Mouse (Mus musculus) lung, embryonic 15.5 days (tissue): ENCODE results near the gene Sar1a. TPM values are rescaled to one million over a fixed set of nuclear protein-coding genes. Genes with fewer than 3 reads are reported as not detected.

ENCODE experiments used
- ATAC-seq: fragments of 200-750 bp; cut with Nextera tagmentation; 2 replicates; pipeline ENCODE4 v1.8.0; 2017; ENCODE audit warnings: moderate number of reproducible peaks, borderline replicate concordance; ENCODE audit not compliant: low FRiP score, low TSS enrichment; ENCODE audit errors: extremely low read depth
- H3K27ac ChIP-seq: fragments of 300-500 bp; sonication (generic); 2 replicates; pipeline ENCODE4 v1.5.1; 2015; ENCODE audit warnings: moderate library complexity, mild to moderate bottlenecking, inconsistent platforms
- H3K27me3 ChIP-seq: fragments of 300-500 bp; sonication (generic); 2 replicates; pipeline ENCODE4 v1.6.1; 2015; ENCODE audit warnings: inconsistent platforms
- H3K36me3 ChIP-seq: fragments of 300-500 bp; sonication (generic); 2 replicates; pipeline ENCODE4 v1.6.1; 2015; ENCODE audit warnings: inconsistent platforms
- H3K4me1 ChIP-seq: fragments of 300-500 bp; sonication (generic); 2 replicates; pipeline ENCODE4 v1.6.1; 2015; ENCODE audit warnings: inconsistent platforms
- H3K4me2 ChIP-seq: fragments of 300-500 bp; sonication (generic); 2 replicates; pipeline ENCODE4 v1.6.1; 2015; ENCODE audit warnings: inconsistent platforms, mild to moderate bottlenecking, moderate library complexity
- H3K4me3 ChIP-seq: fragments of 300-500 bp; sonication (generic); 2 replicates; pipeline ENCODE4 v1.5.1; 2015; ENCODE audit warnings: mild to moderate bottlenecking, inconsistent platforms
- H3K9ac ChIP-seq: fragments of 300-500 bp; sonication (generic); 2 replicates; pipeline ENCODE4 v1.6.1; 2015; ENCODE audit warnings: inconsistent platforms
- H3K9me3 ChIP-seq: fragments of 300-500 bp; sonication (generic); 2 replicates; pipeline ENCODE4 v1.6.1; 2016; ENCODE audit warnings: inconsistent platforms
- WGBS: fragments of 180-500 bp; shearing (Covaris S2); methylation state at CpG from one replicate; pipeline ENCODE4 v1.1.7; 2015; 5-methylcytosine and 5-hydroxymethylcytosine counted together
- polyA plus RNA-seq: library from polyadenylated mRNA; unstranded; fragments of >200 nt; fragmentation: Nextera tagmentation; extraction: Ambion mirVana; gene quantifications from 2 replicates; pipeline ENCODE4 v1.2.1, GENCODE M21; 2015

The Sar1a gene
- polyA plus RNA-seq, 1 experiment from 2014 or later = 242 TPM

DNA sequence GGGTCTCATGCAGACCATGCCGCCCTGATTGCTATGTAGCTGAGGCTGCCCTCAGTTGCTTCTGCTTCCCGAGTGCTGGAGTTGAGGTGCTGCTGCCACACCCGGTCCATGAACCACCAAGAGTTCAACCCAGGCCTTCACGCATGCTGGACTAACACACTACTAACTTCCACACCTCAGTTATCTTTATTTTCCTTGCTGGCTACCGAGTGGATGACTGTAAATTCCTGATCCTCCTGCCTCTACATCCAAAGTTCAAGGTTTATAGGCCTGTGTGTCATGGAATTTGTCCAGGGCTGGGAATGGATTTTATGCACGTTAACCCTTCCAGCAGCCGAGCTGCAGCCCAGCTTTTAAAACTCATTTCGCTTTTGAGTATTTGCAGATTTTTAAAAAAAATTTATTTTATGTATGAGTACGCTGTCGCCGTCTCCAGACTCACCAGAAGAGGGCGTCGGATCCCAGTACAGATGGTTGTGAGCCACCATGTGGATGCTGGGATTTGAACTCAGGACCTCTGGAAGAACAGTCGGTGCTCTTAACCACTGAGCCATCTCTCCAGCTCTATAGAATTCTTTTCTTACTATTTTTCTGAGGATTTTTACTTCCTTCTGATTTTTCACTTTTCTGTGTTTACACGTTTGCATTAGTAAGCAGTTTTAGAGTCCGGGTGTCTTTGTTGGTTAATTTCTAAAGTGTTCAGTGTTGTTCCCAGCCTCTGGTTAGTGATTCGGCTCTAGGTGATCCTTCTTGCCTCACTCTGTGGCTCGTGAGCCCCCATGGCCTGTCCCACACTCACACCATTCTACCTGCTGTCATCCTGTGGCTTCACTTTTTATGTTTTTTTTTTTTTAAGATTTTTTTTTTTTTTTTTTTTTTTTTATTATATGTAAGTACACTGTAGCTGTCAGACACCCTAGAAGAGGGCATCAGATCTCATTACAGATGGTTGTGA, 22.9 kb upstream of the Sar1a start:
- no peak overlapping the region for H3K4me3 ChIP-seq
- no peaks in the 10 kb centered on the region for H3K27me3 ChIP-seq
- no peaks in the 10 kb centered on the region for H3K4me1 ChIP-seq
- ATAC-seq = no peak
- no peak overlapping the region for H3K4me2 ChIP-seq
- H3K27ac ChIP-seq = no peak overlapping the region
- no peaks in the 10 kb centered on the region for H3K9me3 ChIP-seq
- peaks cover 32% of the 10 kb centered on the region for H3K36me3 ChIP-seq
- H3K9ac ChIP-seq = no peak overlapping the region
- 85% methylated on average over 18 of the region's 18 CpGs for WGBS

- no peak for ATAC-seq
- WGBS = 22% methylated on average over 4 of the region's 4 CpGs
- no peaks in the 10 kb centered on the region for H3K27me3 ChIP-seq
- H3K4me2 ChIP-seq = no peak overlapping the region
- no peak overlapping the region for H3K4me3 ChIP-seq
- peaks cover 40% of the 10 kb centered on the region for H3K36me3 ChIP-seq
- no peaks in the 10 kb centered on the region for H3K4me1 ChIP-seq
- no peak overlapping the region for H3K27ac ChIP-seq
- H3K9ac ChIP-seq = no peak overlapping the region
- H3K9me3 ChIP-seq = no peaks in the 10 kb centered on the region
These were observed 22.1 kb upstream of the Sar1a start for GRCm38 (mm10) chr10:61657985-61658384.

DNA sequence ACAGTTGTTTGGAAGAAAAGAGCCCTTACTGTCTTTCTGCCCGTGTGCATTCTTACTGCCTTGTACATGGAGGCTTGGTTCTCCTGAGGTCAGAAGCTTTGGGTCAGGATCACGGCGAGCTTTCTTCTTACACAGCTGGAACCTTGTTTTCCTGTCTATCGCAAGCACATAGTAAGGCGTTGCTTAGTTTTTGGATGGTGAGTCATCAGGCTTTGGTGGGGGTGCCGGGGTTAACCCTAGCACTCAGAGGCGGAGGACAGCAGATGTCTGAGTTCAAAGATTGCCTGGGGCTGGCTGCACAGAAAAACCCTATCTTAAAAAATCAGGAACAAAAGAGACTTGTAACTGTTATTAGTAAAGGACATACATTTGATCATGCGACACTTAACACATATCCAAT, 18.2 kb upstream of the Sar1a start:
- no peak for ATAC-seq
- H3K4me3 ChIP-seq = no peak overlapping the region
- H3K27ac ChIP-seq = no peak overlapping the region
- 66% methylated on average over 8 of the region's 8 CpGs for WGBS
- H3K4me2 ChIP-seq = no peak overlapping the region
- no peak overlapping the region for H3K9ac ChIP-seq
- no peaks in the 10 kb centered on the region for H3K9me3 ChIP-seq
- H3K36me3 ChIP-seq = peaks cover 64% of the 10 kb centered on the region
- no peaks in the 10 kb centered on the region for H3K4me1 ChIP-seq
- H3K27me3 ChIP-seq = no peaks in the 10 kb centered on the region

DNA sequence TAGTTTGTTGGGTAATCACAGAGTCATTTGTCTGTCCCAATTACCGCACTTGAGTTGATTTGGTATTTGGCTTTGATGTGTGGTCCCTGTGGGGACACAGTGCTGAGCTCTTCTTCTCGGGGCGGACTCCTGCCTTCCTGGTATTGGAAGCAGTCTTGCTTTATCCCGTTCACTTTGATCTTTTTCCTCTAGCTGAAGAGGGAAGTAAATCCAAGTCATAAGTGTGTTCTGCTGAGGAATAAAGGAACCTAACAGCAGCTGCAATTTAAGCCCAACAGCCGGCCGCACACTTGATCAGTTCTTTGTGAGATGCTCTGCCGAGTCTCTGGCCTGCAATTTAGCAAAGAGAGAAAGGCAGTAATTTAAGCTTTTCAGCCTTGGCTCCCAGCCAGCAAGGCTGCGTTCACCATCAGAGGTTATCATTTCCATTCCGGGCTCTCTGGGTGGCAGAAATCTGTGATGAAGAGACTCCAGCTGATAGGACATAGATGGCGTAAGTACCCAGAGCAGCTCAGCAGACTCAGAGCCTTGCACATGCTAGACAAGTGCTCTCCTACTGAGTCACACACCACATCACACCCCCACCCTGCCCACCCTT, 17.6 kb upstream of the Sar1a start:
- H3K27ac ChIP-seq = no peak overlapping the region
- no peak overlapping the region for H3K4me3 ChIP-seq
- no peak overlapping the region for H3K9ac ChIP-seq
- H3K27me3 ChIP-seq = no peaks in the 10 kb centered on the region
- no peaks in the 10 kb centered on the region for H3K4me1 ChIP-seq
- H3K4me2 ChIP-seq = no peak overlapping the region
- H3K9me3 ChIP-seq = no peaks in the 10 kb centered on the region
- no peak for ATAC-seq
- 51% methylated on average over 10 of the region's 10 CpGs for WGBS
- peaks cover 69% of the 10 kb centered on the region for H3K36me3 ChIP-seq

GRCm38 (mm10) chr10:61665111-61665510, 15.0 kb upstream of the Sar1a start:
- no peak overlapping the region for H3K9ac ChIP-seq
- H3K4me2 ChIP-seq = no peak overlapping the region
- no peaks in the 10 kb centered on the region for H3K4me1 ChIP-seq
- H3K9me3 ChIP-seq = no peaks in the 10 kb centered on the region
- peaks cover 81% of the 10 kb centered on the region for H3K36me3 ChIP-seq
- no peak overlapping the region for H3K4me3 ChIP-seq
- ATAC-seq = no peak
- H3K27me3 ChIP-seq = no peaks in the 10 kb centered on the region
- no peak overlapping the region for H3K27ac ChIP-seq
- WGBS = 88% methylated on average over 10 of the region's 10 CpGs

GRCm38 (mm10) chr10:61665651-61666050, 14.4 kb upstream of the Sar1a start:
- H3K36me3 ChIP-seq = peaks cover 80% of the 10 kb centered on the region
- no peaks in the 10 kb centered on the region for H3K27me3 ChIP-seq
- no peaks in the 10 kb centered on the region for H3K9me3 ChIP-seq
- H3K27ac ChIP-seq = no peak overlapping the region
- H3K4me3 ChIP-seq = no peak overlapping the region
- H3K4me2 ChIP-seq = no peak overlapping the region
- no peaks in the 10 kb centered on the region for H3K4me1 ChIP-seq
- no peak overlapping the region for H3K9ac ChIP-seq
- no peak for ATAC-seq
- WGBS = 83% methylated on average over 3 of the region's 3 CpGs

GRCm38 (mm10) chr10:61669289-61669688, 10.8 kb upstream of the Sar1a start:
- H3K4me3 ChIP-seq = no peak overlapping the region
- H3K4me1 ChIP-seq = no peaks in the 10 kb centered on the region
- no peak overlapping the region for H3K27ac ChIP-seq
- no peaks in the 10 kb centered on the region for H3K27me3 ChIP-seq
- no peak overlapping the region for H3K9ac ChIP-seq
- no peak overlapping the region for H3K4me2 ChIP-seq
- 66% methylated on average over 7 of the region's 7 CpGs for WGBS
- peaks cover 83% of the 10 kb centered on the region for H3K36me3 ChIP-seq
- H3K9me3 ChIP-seq = no peaks in the 10 kb centered on the region
- no peak for ATAC-seq

GRCm38 (mm10) chr10:61669896-61670295, 10.2 kb upstream of the Sar1a start:
- Histone ChIP-seq H3K9me3 (no peaks in the 10 kb centered on the region), H3K36me3 (peaks cover 83% of the 10 kb centered on the region), H3K4me2 (no peak overlapping the region), H3K4me1 (no peaks in the 10 kb centered on the region), H3K27ac (no peak overlapping the region), H3K4me3 (no peak overlapping the region), H3K27me3 (no peaks in the 10 kb centered on the region), H3K9ac (no peak overlapping the region)
- no peak for ATAC-seq

DNA sequence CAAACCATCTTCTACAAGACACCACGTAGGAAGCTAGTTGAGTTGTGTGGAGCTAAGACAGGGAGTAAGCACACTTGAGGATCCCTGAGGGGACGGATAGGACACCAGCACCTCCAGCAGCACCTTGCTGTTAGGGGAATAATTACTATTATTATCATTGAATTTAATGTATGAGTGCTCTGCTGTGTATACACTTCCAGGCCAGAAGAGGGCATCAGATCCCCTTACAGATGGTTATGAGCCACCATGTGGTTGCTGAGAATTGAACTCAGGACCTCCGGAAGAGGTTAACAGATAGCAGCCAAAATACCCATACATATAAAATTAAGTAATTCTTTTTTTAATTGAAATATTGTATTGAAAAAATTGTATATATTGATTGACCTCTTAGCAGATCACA, 9.3 kb upstream of the Sar1a start:
- Histone ChIP-seq H3K4me1 (no peaks in the 10 kb centered on the region), H3K36me3 (peaks cover 79% of the 10 kb centered on the region), H3K4me3 (no peak overlapping the region), H3K27ac (no peak overlapping the region), H3K9me3 (no peaks in the 10 kb centered on the region), H3K9ac (no peak overlapping the region), H3K27me3 (no peaks in the 10 kb centered on the region), H3K4me2 (no peak overlapping the region)
- 93% methylated on average over 3 of the region's 3 CpGs for whole genome bisulfite sequencing
- no peak for ATAC-seq

DNA sequence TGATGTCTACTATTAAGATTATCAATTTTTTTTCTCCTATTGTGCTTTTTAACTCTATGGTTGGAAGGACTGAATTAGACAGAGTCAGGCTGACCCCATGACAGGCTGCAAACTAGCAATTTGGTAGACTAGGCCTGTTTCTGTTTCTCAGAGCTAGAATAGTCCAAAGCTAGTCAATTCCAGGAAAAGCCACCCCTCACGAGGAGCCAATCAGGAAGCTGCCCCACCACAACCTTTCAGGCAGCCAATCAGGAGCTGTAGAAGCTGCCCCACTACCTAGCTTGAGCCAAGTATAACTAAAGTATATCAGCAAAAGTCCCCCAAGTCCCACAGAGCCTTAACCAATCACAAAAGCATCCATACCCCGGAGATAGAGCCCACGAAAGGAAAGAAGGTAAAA, 4.2 kb upstream of the Sar1a start:
- peaks cover 37% of the 10 kb centered on the region for H3K36me3 ChIP-seq
- H3K4me1 ChIP-seq = peaks cover 5% of the 10 kb centered on the region; the same call in 1 of the 2 replicates
- no peak overlapping the region for H3K4me2 ChIP-seq
- no peak overlapping the region for H3K4me3 ChIP-seq
- H3K9ac ChIP-seq = no peak overlapping the region
- 81% methylated on average over 3 of the region's 3 CpGs for WGBS
- no peak overlapping the region for H3K27ac ChIP-seq
- H3K27me3 ChIP-seq = no peaks in the 10 kb centered on the region
- ATAC-seq = no peak
- no peaks in the 10 kb centered on the region for H3K9me3 ChIP-seq

DNA sequence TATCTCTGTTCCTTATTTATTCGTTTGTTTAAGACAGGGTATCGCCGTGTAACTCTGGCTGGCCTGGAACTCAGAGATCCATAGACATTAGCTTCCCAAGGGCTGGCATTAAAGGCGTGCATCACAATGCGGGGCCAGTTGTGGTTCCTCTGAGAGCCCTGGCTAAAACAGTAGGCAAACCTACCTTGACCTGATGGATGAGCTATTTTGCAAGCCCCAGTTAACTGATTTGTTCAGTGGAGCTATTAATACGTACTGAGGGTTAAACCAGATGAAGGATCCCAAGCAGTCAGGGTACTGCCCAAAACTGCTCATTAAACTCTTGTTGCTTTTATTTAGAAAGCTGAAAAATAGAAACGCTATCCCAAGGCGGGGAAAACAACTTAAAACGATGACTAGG, 554 bp upstream of the Sar1a start:
- peak overlapping the region; percentile 86 for H3K4me3 ChIP-seq
- H3K27me3 ChIP-seq = no peaks in the 10 kb centered on the region
- peak overlapping the region; percentile 84 for H3K9ac ChIP-seq
- H3K4me1 ChIP-seq = peaks cover 12% of the 10 kb centered on the region
- WGBS = 28% methylated on average over 9 of the region's 9 CpGs
- no peaks in the 10 kb centered on the region for H3K9me3 ChIP-seq
- peak overlapping the region; percentile 89 for H3K27ac ChIP-seq
- H3K36me3 ChIP-seq = peaks cover 15% of the 10 kb centered on the region; the same call in 1 of the 2 replicates
- H3K4me2 ChIP-seq = peak overlapping the region; percentile 78
- ATAC-seq = peak; percentile 5; the same call in 1 of the 2 replicates

DNA sequence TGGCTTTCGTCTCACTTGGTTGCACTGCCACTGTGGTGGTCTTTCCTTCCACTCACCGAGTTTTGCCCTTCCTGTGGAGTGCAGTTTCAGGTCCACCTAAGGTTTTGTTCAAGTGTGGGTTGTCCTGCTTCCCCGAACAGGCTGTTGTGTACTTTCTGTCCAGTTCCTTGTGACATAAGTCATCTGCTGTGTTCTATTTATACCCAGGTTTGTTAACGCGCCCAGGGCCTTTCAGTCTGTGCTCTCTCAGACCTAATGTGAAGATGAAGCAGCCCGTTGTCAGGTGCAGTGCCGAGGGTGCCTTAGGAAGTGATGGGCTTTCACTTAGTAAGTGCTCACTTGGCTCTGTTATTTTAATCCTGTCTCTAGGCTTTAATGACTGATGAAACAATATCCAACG, 9.3 kb downstream of the Sar1a start:
- Histone ChIP-seq H3K27me3 (no peaks in the 10 kb centered on the region), H3K27ac (no peak overlapping the region), H3K4me3 (no peak overlapping the region), H3K9ac (no peak overlapping the region), H3K4me1 (no peaks in the 10 kb centered on the region), H3K36me3 (peaks cover 85% of the 10 kb centered on the region), H3K4me2 (no peak overlapping the region), H3K9me3 (no peaks in the 10 kb centered on the region)
- WGBS = 85% methylated on average over 8 of the region's 8 CpGs
- ATAC-seq = no peak
